Mouse (Mus musculus) left cerebral cortex, postnatal 4 days (tissue): ENCODE measurements around the gene Nkd2. TPM values are rescaled to one million over a fixed set of nuclear protein-coding genes. Genes with fewer than 3 reads are reported as not detected.

ENCODE experiments used
- DNase-seq: peaks from one replicate; pipeline ENCODE4 v3.0.0-alpha.2; 2022
- intact Hi-C: fragments of 180-260 bp; cut with DNase I; formaldehyde crosslinking; loops from one replicate; pipeline ENCODE4 v1.15.1; 2025
- total RNA-seq, 2 experiments: library from RNA; stranded (reverse); gene quantifications; 2 replicates each; pipeline ENCODE4 v1.2.3; 2021

Gene Nkd2
- total RNA-seq, 2 experiments from 2014 or later: 21.4 TPM

DNA sequence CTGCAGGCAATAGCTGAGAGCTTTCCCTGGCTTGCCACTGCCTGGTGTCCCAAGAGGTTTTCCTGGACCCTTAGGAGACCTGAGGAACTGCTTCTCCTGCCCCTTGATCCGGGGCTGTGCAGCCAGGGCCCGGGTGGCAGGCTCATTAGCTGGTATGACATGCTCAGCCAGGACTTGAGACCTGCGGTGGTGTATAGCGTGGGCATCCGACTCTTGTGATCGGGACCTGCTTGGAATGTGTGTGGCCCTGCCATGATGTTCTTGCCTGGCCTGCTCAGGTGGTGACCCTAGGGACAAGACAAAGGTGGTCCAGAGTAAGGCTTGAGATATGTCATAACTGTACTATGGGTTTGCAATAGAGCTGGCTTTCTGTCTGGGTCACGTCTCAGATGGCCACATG, 26.2 kb downstream of the Nkd2 start:
- no peak for DNase-seq
- intact Hi-C loops: no loop called here

DNA sequence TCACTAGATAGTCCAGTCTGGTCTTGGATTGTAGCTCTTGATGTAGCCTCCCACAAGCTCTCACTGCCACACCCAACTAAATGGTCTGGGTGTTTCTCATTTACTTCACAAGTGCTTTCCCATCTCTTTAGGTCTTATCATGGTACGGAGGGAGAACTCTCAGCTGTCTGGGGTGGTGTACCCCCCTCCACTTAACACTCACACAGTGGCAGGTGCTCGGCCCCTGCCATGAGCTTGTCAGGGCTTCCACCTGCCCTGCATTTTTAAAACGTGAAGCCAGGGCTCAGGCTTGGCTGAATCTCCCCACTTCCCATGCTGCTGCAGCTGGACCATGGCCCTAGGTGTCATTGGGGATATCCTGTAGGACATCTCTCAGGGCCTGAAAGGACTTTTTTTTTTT, 28.5 kb downstream of the Nkd2 start:
- DNase-seq: no peak
- intact Hi-C loops: no loop called here

DNA sequence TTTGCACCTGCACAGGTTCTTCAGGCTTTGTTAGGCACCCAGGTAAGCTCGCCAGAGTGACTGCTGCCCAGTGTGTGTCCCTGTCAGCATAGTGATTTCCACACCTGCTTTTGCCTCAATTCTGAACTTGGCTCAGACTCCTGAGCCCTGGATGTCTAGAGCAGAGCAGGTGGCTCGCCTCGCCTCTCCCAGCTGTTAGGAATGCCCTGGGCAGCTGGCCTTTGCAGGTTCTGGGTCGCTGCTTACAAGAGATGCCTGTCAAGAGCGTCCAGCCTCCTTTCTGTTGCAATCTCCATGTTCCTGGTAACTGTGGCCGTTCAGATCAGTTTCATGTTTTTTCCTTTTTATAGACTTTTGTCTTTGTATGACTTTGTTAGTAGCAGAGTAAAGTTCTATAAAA, 31.1 kb downstream of the Nkd2 start:
- intact Hi-C loops: no loop called here
- no peak for DNase-seq

DNA sequence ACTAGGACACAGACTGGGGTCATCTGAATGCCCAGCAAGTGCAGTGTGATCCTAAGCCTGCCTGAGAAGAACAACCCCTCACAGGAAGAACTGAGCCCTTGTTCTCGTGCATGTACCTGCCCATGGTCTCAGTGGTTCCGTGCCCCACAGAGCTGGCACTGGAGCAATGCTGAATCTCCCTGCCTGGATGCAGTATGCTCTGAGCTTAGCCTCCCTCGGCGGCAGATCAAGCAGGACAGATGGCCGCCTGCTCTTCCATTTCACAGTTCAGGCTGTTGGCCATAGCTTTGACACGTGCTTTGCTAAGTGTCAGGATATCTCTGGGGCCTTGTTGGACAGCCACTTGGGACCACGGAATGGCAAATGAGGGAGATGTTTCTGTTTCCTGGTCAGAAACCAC, 33.2 kb downstream of the Nkd2 start:
- intact Hi-C loops: no loop called here
- DNase-seq: peak; percentile 24

DNA sequence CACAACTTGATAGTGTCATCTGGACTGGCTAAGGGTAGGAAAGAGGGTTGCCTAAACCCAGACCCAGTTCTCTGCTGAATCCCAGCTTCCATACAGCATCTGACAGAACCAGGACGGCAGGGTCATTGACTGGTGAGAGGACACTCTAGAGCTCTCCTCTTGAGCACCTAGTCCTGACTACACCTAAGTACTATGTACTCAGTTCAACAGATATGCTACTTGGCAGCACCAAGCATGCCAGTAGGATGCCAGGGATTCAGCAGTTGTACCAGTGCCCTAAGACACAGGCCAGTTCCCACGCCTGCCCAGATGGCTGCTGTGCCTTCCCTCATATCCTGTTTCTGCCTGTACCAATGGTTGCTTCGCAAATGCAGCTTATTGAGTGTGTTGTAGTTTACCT, 34.5 kb downstream of the Nkd2 start:
- DNase-seq: no peak
- intact Hi-C loops: no loop called here

DNA sequence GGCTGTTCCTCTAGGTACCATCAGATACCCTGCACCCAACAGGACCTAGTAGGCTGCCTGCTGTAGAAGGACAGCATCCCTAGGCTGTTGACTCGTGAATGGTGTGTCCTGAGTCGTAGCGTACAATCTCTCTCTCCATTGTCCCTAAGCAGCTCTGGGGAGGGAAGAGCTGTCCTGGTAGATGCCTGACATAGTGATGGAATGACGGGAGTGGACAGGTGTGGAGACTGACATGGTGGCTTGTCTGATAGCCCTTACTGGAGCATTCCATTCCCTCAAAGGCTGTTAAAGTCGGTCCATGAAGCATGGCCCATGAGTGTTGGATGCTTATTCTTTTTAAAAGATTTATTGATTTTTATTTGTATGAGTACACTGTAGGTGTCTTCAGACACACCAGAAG, 42.5 kb downstream of the Nkd2 start:
- intact Hi-C loops: no loop called here
- no peak for DNase-seq

DNA sequence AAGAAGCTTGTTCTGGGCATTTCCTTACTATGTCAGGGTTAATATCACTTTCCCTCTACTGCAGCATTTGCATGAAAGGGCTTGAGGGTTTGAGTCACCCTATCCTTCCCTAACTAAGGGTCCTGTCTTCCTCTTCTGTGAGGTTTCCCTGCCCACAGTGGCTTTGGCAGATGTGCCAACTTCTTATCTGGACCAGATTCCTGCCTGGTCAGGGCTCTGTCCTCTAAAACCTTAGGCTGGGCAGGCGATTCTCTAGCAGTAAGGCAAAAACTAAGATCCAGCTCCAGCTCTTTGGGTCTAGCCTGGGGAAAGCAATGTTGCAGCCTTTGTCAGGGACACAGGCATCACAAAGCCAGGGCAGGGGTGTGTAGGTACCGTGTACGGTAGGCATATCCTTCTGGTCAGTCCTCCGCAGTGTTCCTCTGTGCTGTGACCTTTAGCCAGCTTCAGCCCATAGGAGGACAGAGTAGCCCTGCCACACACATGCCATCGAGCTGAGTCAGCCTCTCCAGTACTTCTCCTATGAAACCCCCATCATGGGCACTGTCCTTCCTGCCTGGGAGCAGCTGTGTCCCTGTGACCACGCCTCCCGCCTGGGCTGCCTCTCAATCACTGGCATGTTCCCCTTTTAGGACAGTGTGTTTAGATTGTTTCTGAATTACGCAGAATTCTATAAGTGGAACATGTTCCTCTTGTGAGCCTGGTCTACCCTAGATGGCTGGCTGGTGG, 43.8 kb downstream of the Nkd2 start:
- DNase-seq: no peak

DNA sequence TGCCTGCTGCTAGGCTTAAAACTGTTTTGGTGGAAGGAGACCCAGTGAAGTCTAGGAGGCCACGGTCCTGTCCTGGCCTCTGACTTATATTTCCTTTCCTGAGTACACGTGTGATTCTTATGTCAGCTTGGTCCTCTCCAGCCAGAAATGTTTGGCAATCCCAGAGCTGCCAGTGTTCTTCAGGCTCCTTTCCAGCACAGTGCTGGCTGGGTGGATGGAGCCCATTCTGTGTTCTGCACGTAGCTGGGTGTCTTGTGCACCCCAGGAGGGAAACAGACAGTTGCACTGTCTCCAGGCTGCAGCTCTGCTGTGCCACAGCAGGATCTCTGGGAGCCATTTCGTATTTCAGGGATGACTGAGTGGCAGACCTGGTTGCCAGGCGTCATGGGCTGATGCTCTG, 48.3 kb downstream of the Nkd2 start:
- no peak for DNase-seq
- intact Hi-C loops: no loop called here

More for the DNA sequence above, 43.8 kb downstream of the Nkd2 start:
- intact Hi-C loops: no loop called here

DNA sequence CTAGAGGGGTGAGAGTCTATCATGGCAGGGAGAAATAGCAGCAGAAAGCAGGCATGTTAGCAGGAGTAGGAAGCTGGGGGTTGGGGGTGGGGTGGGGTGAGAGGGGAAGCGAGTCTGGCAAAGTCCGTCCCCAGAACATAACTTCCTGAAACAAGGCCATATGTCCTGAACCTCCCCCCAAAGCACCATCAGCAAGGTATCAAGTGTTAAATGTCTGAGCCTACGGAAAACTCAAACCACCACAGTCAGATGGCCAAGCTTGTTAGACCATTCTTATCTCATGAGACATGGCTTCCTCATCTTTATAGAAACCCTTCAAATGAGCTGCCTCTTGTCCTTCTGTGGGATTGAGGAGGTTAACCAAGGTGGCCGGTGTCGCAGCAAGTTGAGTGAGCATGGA, 54.3 kb downstream of the Nkd2 start:
- no peak for DNase-seq
- intact Hi-C loops: no loop called here

DNA sequence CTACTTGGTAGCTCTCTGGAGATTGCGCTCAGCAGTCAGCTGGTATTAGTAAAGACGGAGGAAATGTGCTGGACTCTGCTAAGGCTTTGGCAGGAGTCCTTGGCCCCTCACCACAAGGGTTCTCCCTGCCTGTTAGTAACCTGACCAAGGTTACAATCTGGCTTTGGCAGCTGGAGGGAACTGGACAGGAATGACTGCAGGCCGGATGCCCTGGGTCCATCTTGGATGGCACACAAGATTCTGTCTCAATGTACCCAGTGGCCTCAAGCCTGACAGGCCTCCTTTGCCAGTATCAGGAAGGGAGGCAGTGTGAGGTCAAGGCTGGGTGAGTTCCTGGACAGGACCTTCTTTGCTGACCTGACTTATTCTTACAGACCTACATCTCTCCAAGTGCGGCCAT, 55.3 kb downstream of the Nkd2 start:
- no peak for DNase-seq
- intact Hi-C loops: no loop called here

DNA sequence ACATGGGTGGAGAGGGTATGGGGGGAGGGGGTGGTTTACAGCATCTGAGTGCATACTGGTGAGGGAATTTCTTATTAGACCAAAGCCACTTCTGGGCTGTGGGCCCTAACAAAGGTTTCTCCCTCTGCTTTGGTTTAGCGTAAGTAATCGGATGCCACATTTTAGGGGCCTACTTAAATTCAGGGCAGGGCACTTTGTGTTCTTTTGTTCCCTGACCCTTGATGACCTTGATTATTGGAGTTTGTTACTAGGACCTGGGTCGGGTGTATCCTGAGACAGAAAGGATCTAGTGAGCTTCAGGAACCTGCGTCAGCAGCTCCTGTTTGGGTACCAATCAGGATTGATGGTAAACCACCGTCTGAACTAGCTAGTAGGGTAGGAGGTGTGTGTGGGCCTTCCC, 64.9 kb downstream of the Nkd2 start:
- intact Hi-C loops: no loop called here
- no peak for DNase-seq

DNA sequence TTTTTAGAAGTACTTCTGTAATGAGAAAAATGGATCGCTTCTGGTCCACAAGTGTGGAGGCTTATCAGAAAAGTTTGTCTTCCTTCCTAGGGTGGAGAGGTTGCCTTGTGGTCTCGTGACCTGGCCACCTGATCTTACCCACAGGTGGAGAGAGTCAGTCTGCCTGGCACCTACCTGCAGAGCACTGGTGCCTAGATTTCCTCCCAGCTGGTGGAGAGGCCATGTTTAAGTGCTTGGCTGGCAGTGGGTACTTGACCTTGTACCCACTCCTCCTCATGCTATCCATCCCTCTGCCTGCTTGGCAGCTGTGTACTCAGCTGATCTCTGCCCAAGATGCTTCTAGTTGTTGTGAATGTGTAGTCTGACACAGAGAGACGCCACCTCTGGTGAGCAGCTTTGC, 69.9 kb downstream of the Nkd2 start:
- intact Hi-C loops: no loop called here

DNA sequence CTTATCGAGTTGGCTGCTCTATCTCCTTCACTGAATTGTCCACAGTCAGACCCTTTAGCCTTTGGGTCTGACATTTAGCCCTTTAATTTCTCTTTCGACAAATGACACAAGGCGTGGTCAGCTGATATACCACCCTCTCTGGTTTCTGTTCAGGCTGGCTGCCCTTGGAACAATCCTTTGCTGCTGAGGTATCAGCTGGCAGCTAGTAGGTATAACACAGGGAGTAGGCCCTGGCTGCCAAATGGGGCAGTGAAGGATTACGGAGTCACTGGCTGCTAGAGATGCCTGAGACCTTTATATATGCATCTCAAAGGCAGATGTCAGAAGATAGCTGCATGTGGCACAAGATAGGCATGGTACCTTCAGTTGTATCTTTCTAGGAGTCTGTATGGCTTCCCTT, 71.6 kb downstream of the Nkd2 start:
- intact Hi-C loops: no loop called here
- peak; percentile 10 for DNase-seq

More for the DNA sequence above, 69.9 kb downstream of the Nkd2 start:
- no peak for DNase-seq

DNA sequence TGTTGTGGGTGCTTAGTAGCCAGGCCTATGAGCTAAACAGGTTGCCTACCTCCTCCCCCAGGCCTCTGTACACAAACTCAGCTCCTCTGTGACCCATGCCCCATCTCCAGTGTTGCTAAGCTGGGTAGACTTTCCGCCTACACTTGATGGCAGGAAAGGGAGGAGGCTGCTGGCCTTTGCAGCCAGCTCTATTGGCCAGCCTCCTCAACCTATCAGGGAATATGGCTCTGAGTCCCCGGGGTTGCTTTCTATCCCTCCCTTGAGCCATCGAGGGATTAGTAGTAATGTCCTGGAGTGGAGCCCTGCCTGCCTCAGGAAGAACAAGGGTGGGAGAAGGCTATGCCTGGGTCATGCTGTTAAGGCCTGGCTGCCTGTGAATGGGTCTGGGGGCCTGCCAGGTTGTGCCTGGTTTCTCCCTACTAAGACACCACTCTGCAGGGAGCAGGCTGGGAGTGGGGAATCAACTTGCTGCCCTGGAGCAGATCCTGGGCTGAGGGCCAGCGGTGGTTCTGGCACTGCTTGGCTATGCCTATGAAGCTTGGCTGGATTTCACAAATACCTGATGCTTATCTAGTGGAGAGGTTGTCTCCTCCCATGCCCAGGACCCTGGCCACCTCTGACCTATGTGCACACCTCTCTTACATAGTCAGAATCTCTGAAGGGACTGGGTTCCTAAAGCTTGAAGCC, 73.8 kb downstream of the Nkd2 start:
- intact Hi-C loops: no loop called here

DNA sequence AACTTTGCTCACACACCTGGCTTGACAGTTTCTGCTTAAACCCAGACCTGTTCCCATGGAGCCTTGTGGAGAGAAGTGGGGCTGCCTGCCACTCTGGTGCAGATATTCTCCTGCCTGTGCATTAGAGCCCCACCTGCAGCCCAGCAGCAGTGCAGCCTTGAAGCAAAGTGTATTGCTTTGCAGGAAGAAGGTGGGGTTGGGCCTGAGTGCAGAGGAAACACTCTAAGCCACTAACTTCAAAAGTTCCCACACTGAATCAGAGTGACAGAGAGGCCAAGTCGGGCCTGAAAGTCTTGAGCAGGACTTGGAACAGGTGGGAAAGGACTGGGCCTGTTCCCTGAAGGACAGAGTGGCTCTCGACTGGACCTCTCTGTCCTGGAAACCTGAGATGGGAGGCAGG, 74.8 kb downstream of the Nkd2 start:
- DNase-seq: no peak
- intact Hi-C loops: no loop called here

More for the DNA sequence above, 73.8 kb downstream of the Nkd2 start:
- DNase-seq: peak; percentile 69

DNA sequence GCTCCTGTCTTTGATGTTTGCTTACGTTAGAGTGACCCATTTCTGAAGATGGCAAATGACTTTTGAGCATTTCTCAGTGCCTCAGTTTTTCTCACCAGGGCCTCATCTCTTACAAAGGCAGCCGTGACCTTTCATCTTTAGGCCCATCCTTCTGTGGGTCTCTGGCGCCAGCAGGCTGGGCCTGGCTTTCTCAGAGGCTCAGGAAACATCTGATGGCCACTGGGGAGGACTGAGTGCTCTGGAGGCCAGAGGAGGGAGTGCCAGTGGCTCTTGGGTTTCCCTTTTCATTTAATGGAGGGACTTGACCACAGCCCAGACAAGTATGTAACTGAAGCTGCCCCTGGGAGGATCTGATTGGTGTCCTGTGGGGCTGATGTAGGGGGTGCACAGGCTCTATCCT, 76.3 kb downstream of the Nkd2 start:
- intact Hi-C loops: no loop called here
- DNase-seq: no peak

DNA sequence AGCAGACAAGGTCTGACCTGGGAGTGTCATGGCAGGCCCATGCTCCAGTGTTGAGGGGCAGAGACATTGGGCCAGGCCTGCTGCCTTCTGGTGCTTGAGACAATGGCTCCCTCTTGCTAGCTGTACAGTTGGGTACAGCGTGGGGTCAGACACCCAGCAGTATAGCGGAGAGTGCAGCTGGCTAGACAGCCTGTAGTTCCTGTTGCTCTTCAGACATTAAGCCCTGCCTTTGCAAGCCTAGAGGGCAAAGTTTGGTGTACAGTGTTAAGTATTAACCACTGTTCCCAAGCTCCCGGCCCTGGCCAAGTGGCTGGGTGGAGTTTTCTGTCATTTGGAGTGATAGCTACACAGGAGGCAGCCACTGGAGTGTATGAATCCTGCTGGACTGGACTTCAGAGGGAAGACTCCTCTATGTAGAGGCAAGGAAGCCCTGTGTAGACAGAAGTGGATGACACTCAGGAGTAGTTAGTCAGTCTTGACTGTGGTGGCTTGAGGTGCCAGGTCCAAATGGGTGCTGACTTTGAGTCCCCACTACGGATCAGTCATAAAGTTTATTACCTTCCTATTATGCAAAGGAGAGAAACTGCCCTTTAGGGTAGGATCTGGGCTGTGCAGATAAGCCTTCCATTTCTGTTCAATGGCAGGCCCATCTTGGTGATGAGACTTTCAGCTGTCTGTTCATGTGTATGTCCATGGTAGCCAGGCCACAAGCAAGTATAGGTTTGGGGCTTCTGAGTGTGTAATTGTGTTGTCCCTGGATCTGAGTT, 77.3 kb downstream of the Nkd2 start:
- intact Hi-C loops: no loop called here
- DNase-seq: no peak

Other genes starting within 250 kb of the Nkd2 start
- gene Clptm1l, start 243.6 kb downstream of the Nkd2 start, total RNA-seq: 100 to 1,000 TPM; 110 to 118 TPM
- 10 to 100 TPM; 15.7 to 18.5 TPM for gene Tert, start 220.7 kb downstream of the Nkd2 start, total RNA-seq
- not detected for gene Slc6a18, start 169.6 kb downstream of the Nkd2 start, total RNA-seq
- gene Slc6a19, start 142.8 kb downstream of the Nkd2 start, total RNA-seq: not detected
- gene Slc12a7, start 114.5 kb downstream of the Nkd2 start, total RNA-seq: 10 to 100 TPM; 12.1 to 12.3 TPM
- 1 to 10 TPM; 7.0 to 8.7 TPM for gene Trip13, start 90.2 kb upstream of the Nkd2 start, total RNA-seq
- 100 to 1,000 TPM; 108 to 110 TPM for gene Brd9, start 90.2 kb upstream of the Nkd2 start, total RNA-seq
- not detected for gene Zdhhc11, start 116.2 kb upstream of the Nkd2 start, total RNA-seq
- 10 to 100 TPM; 37.7 to 37.9 TPM for gene Tppp, start 161.8 kb upstream of the Nkd2 start, total RNA-seq
- 1 to 10 TPM; 4.1 to 4.4 TPM for gene Cep72, start 214.7 kb upstream of the Nkd2 start, total RNA-seq